Mouse (Mus musculus) testis, adult 2 months (tissue): ENCODE results near the gene Kcnc1.

ENCODE experiments used
- CTCF ChIP-seq: fragments of 200-500 bp; IDR thresholded peaks from 2 replicates; pipeline ENCODE4 v1.5.1; 2012; ENCODE audit warnings: low read depth, mild to moderate bottlenecking, inconsistent platforms, low read length, moderate library complexity; ENCODE audit not compliant: control insufficient read depth, insufficient read depth, insufficient replicate concordance
- POLR2A ChIP-seq: fragments of 200-500 bp; IDR thresholded peaks from 2 replicates; pipeline ENCODE4 v1.6.1; 2012; ENCODE audit warnings: low read depth, mild to moderate bottlenecking, inconsistent platforms, low read length, moderate library complexity; ENCODE audit not compliant: control insufficient read depth

GRCm38 (mm10) chr7:46438537-46439141 is 42.3 kb downstream of the Kcnc1 start:
- TF ChIP-seq CTCF (no peak), POLR2A (no peak)
